Mouse (Mus musculus): ENCODE results near the gene Nckap5. TPM values are rescaled to one million over a fixed set of nuclear protein-coding genes. Genes with fewer than 3 reads are reported as not detected.

Gene Nckap5
- total RNA-seq, 1 experiment: 0.18 TPM

DNA sequence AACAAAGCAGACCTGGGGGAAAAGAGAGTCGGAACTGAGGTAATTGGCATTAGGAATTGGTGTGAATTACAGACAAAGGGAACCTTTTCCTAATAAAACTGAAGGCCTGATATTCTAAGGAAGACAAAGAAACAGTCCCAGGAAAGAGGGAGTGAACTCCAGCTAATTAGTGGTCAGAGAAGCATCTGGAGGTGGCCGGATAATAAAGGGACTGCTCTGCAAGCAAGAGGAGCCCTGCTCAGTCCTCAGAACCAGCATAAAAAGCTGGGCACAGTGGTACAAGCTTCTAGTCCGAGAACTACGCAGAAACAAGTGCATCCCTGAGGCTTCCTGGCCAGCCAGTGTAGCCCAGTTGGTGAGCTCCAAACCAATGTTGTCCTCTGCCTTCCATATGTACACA is 754.3 kb downstream of the Nckap5 start:
- DNase-seq (ENCODE audit: low read depth, low spot score): no peak
- in situ Hi-C loops (cut with MboI; ENCODE audit: low sequenced_read_pairs in 2 of 2, unreplicated experiment in 2 of 2): no loop called here
- TF ChIP-seq CHD2 (IDR thresholded peaks at IDR 0.05; ENCODE audit: low read depth, low read length) (no peak), ZNF384 (IDR thresholded peaks at IDR 0.05; ENCODE audit: low read depth, low read length) (no peak), ZC3H11A (IDR thresholded peaks at IDR 0.05; ENCODE audit: borderline replicate concordance, low read depth, low read length) (no peak)
- no peaks in the 10 kb centered on the region for H3K9me3 ChIP-seq (ENCODE audit: control insufficient read depth, insufficient read depth, low read depth, low read length)
- no peaks in the 10 kb centered on the region; a peak in 1 of 4 replicates for H3K4me1 ChIP-seq (ENCODE audit: control insufficient read depth in 2 of 2, insufficient read depth in 2 of 2, low read length in 2 of 2, poor library complexity in 1 of 2)
- no peak overlapping the region for H3K4me3 ChIP-seq (ENCODE audit: insufficient read depth in 1 of 2, low read depth in 1 of 2, low read length in 2 of 2, poor library complexity in 1 of 2, severe bottlenecking in 1 of 2)
- H3K27ac ChIP-seq (ENCODE audit: insufficient read depth, low read depth, low read length, poor library complexity, severe bottlenecking): no peak overlapping the region
- no peak overlapping the region for H3K9ac ChIP-seq (ENCODE audit: insufficient read depth, low read depth, low read length, poor library complexity, severe bottlenecking)
- no peaks in the 10 kb centered on the region for H3K36me3 ChIP-seq (ENCODE audit: control insufficient read depth, insufficient read depth, low read length, poor library complexity, severe bottlenecking)

DNA sequence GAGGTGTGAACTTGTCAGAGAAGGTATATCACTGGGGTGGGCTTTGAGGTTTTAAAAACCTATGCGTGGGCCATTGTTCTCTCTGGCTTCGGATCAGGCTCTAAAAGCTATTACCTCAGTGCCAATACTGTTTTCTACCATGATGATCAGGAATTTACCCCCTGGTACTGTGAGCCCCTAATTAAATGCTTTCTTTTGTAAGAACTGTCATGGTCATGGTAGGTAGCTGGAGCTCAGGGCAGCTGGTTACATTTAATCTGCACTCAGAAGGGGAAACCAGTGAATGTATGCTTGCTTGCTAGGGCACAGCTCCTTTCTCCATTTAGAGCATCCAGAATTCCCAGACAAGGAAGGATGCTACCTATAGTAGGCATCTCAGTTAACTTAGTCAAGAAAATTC is 759.7 kb downstream of the Nckap5 start:
- in situ Hi-C loops (cut with MboI; ENCODE audit: low sequenced_read_pairs in 2 of 2, unreplicated experiment in 2 of 2): no loop called here
- DNase-seq (ENCODE audit: low read depth, low spot score): no peak

DNA sequence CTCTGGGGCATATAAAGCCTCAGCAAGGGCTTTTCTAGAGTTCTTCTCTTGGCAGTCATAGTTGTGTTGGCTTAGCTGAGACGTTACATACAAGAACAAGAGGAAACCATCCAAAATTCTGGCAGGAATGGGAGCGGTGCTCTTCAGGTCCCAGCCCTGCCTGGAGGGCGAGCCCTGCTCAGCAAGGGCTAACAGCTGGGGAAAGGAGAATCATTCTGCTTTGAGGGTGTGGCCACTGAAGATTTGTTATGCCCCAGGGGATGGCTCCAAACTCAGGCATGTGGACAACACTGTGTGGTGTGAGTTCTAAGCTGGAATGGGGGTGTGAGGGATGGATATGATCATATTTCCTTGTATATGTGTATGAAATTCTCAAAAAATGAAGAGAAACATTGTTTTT is 779.1 kb downstream of the Nckap5 start:
- Histone ChIP-seq H3K27ac (ENCODE audit: insufficient read depth, low read depth, low read length, poor library complexity, severe bottlenecking) (no peak overlapping the region), H3K9ac (ENCODE audit: insufficient read depth, low read depth, low read length, poor library complexity, severe bottlenecking) (no peak overlapping the region), H3K9me3 (ENCODE audit: control insufficient read depth, insufficient read depth, low read depth, low read length) (no peaks in the 10 kb centered on the region), H3K36me3 (ENCODE audit: control insufficient read depth, insufficient read depth, low read length, poor library complexity, severe bottlenecking) (no peaks in the 10 kb centered on the region), H3K4me3 (ENCODE audit: insufficient read depth in 1 of 2, low read depth in 1 of 2, low read length in 2 of 2, poor library complexity in 1 of 2, severe bottlenecking in 1 of 2) (no peak overlapping the region), H3K4me1 (ENCODE audit: control insufficient read depth in 2 of 2, insufficient read depth in 2 of 2, low read length in 2 of 2, poor library complexity in 1 of 2) (no peaks in the 10 kb centered on the region)
- in situ Hi-C loops (cut with MboI; ENCODE audit: low sequenced_read_pairs in 2 of 2, unreplicated experiment in 2 of 2): no loop called here
- peak; percentile 40 for DNase-seq (ENCODE audit: low read depth, low spot score)
- no peak for TF ChIP-seq ZNF384 (IDR thresholded peaks at IDR 0.05; ENCODE audit: low read depth, low read length)
- TF ChIP-seq MAFK (IDR thresholded peaks at IDR 0.05; ENCODE audit: insufficient read depth, low read depth, low read length): no peak
- TF ChIP-seq CHD2 (IDR thresholded peaks at IDR 0.05; ENCODE audit: low read depth, low read length): no peak
- no peak for TF ChIP-seq HCFC1 (IDR thresholded peaks at IDR 0.05; ENCODE audit: borderline replicate concordance, insufficient read depth, low read length)
- TF ChIP-seq ZC3H11A (IDR thresholded peaks at IDR 0.05; ENCODE audit: borderline replicate concordance, low read depth, low read length): no peak

More for the DNA sequence above, 759.7 kb downstream of the Nckap5 start:
- no peak overlapping the region for H3K4me3 ChIP-seq (ENCODE audit: insufficient read depth in 1 of 2, low read depth in 1 of 2, low read length in 2 of 2, poor library complexity in 1 of 2, severe bottlenecking in 1 of 2)
- TF ChIP-seq MAFK (IDR thresholded peaks at IDR 0.05; ENCODE audit: insufficient read depth, low read depth, low read length) (no peak), ZC3H11A (IDR thresholded peaks at IDR 0.05; ENCODE audit: borderline replicate concordance, low read depth, low read length) (no peak), CHD2 (IDR thresholded peaks at IDR 0.05; ENCODE audit: low read depth, low read length) (no peak), ZNF384 (IDR thresholded peaks at IDR 0.05; ENCODE audit: low read depth, low read length) (no peak), HCFC1 (IDR thresholded peaks at IDR 0.05; ENCODE audit: borderline replicate concordance, insufficient read depth, low read length) (no peak)
- no peaks in the 10 kb centered on the region for H3K9me3 ChIP-seq (ENCODE audit: control insufficient read depth, insufficient read depth, low read depth, low read length)
- H3K9ac ChIP-seq (ENCODE audit: insufficient read depth, low read depth, low read length, poor library complexity, severe bottlenecking): no peak overlapping the region
- H3K4me1 ChIP-seq (ENCODE audit: control insufficient read depth in 2 of 2, insufficient read depth in 2 of 2, low read length in 2 of 2, poor library complexity in 1 of 2): no peaks in the 10 kb centered on the region; a peak in 1 of 4 replicates
- no peaks in the 10 kb centered on the region for H3K36me3 ChIP-seq (ENCODE audit: control insufficient read depth, insufficient read depth, low read length, poor library complexity, severe bottlenecking)
- H3K27ac ChIP-seq (ENCODE audit: insufficient read depth, low read depth, low read length, poor library complexity, severe bottlenecking): no peak overlapping the region

DNA sequence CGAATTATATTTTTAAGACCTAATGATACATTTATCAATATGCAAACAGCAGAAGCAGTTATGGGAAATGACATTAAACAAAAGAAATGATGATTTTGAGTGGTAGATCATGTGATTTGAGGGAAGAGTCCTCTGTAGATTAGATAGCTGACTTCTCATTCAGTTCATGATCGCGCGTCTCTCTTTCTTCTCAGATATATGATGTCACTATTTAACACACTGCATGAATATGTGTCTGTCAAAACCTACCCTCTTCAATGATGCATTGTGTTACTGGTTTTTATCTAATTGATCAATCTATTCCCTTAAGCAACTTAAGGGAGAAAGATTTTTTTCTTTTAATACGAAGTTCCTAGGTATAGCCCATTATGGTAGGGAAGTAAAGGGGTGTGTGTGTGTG is 787.7 kb downstream of the Nckap5 start:
- H3K4me3 ChIP-seq (ENCODE audit: insufficient read depth in 1 of 2, low read depth in 1 of 2, low read length in 2 of 2, poor library complexity in 1 of 2, severe bottlenecking in 1 of 2): no peak overlapping the region
- TF ChIP-seq ZC3H11A (IDR thresholded peaks at IDR 0.05; ENCODE audit: borderline replicate concordance, low read depth, low read length): no peak
- TF ChIP-seq CHD2 (IDR thresholded peaks at IDR 0.05; ENCODE audit: low read depth, low read length): no peak
- no peak for TF ChIP-seq ZNF384 (IDR thresholded peaks at IDR 0.05; ENCODE audit: low read depth, low read length)
- TF ChIP-seq MAFK (IDR thresholded peaks at IDR 0.05; ENCODE audit: insufficient read depth, low read depth, low read length): no peak
- TF ChIP-seq HCFC1 (IDR thresholded peaks at IDR 0.05; ENCODE audit: borderline replicate concordance, insufficient read depth, low read length): no peak
- no peak overlapping the region for H3K9ac ChIP-seq (ENCODE audit: insufficient read depth, low read depth, low read length, poor library complexity, severe bottlenecking)
- H3K9me3 ChIP-seq (ENCODE audit: control insufficient read depth, insufficient read depth, low read depth, low read length): no peaks in the 10 kb centered on the region
- no peak overlapping the region for H3K27ac ChIP-seq (ENCODE audit: insufficient read depth, low read depth, low read length, poor library complexity, severe bottlenecking)
- H3K36me3 ChIP-seq (ENCODE audit: control insufficient read depth, insufficient read depth, low read length, poor library complexity, severe bottlenecking): no peaks in the 10 kb centered on the region
- DNase-seq (ENCODE audit: low read depth, low spot score): no peak
- in situ Hi-C loops (cut with MboI; ENCODE audit: low sequenced_read_pairs in 2 of 2, unreplicated experiment in 2 of 2): no loop called here
- H3K4me1 ChIP-seq (ENCODE audit: control insufficient read depth in 2 of 2, insufficient read depth in 2 of 2, low read length in 2 of 2, poor library complexity in 1 of 2): no peaks in the 10 kb centered on the region

- in situ Hi-C loops (cut with MboI; ENCODE audit: low sequenced_read_pairs in 2 of 2, unreplicated experiment in 2 of 2): no loop called here
- TF ChIP-seq ZNF384 (IDR thresholded peaks at IDR 0.05; ENCODE audit: low read depth, low read length): no peak
Measured at GRCm38 (mm10) chr1:126027536-126027935, 803.1 kb downstream of the Nckap5 start.

More at GRCm38 (mm10) chr1:126027536-126027935, 803.1 kb downstream of the Nckap5 start:
- no peak overlapping the region for H3K9ac ChIP-seq (ENCODE audit: insufficient read depth, low read depth, low read length, poor library complexity, severe bottlenecking)
- no peak overlapping the region for H3K4me3 ChIP-seq (ENCODE audit: insufficient read depth in 1 of 2, low read depth in 1 of 2, low read length in 2 of 2, poor library complexity in 1 of 2, severe bottlenecking in 1 of 2)
- no peaks in the 10 kb centered on the region for H3K4me1 ChIP-seq (ENCODE audit: control insufficient read depth in 2 of 2, insufficient read depth in 2 of 2, low read length in 2 of 2, poor library complexity in 1 of 2)
- H3K36me3 ChIP-seq (ENCODE audit: control insufficient read depth, insufficient read depth, low read length, poor library complexity, severe bottlenecking): no peaks in the 10 kb centered on the region
- no peak overlapping the region for H3K27ac ChIP-seq (ENCODE audit: insufficient read depth, low read depth, low read length, poor library complexity, severe bottlenecking)
- DNase-seq (ENCODE audit: low read depth, low spot score): no peak
- H3K9me3 ChIP-seq (ENCODE audit: control insufficient read depth, insufficient read depth, low read depth, low read length): no peaks in the 10 kb centered on the region

All from ES-E14 (cell line).